Mouse (Mus musculus): ENCODE results near the gene Usp29. TPM values are rescaled to one million over a fixed set of nuclear protein-coding genes. Genes with fewer than 3 reads are reported as not detected.
"Not testable (repeated sequence)": the region's sequence is repeated elsewhere in the genome, so short reads cannot be mapped to it uniquely, and the experiment has no call there.

Gene Usp29
- polyA plus RNA-seq, 1 experiment from 2014 or later: 22.2 TPM

- H3K4me1 ChIP-seq (ENCODE audit: control insufficient read depth, insufficient read depth, low read length): no peaks in the 10 kb centered on the region
- no peak for DNase-seq (ENCODE audit: low spot score)
- WGBS: 64% methylated on average over 1 of the region's 1 CpGs
These were observed 147.8 kb downstream of the Usp29 start for GRCm38 (mm10) chr7:6878202-6878601.

DNA sequence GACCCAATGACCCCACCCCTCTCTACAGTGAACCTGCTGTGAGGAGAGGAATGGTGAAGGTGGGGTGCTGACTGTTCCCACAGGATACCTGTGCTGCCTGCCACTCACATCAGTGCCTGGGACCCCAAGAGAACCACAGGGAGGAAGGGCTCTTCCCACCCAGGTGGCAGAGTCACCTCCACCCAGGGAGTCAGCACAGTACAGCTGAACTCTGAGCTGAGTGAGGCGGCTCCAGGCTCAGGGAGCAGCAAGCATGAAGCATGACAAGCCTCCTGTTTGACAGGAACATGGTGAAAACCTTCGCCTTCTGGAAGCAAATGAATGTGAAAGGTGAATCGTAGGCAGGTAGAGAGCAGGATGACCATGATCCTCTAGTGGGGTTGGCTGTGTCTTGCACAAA is 148.5 kb downstream of the Usp29 start:
- not testable (repeated sequence) for H3K27me3 ChIP-seq (ENCODE audit: control insufficient read depth, insufficient read depth, low read length); H3K27ac ChIP-seq (replicated peaks; ENCODE audit: low read depth, low read length); DNase-seq (ENCODE audit: low spot score); ATAC-seq (ENCODE audit: insufficient number of reproducible peaks, low FRiP score, low TSS enrichment, low read depth); H3K9ac ChIP-seq (ENCODE audit: low read length); H3K4me3 ChIP-seq (ENCODE audit: low read depth, low read length); H3K36me3 ChIP-seq (ENCODE audit: control insufficient read depth, insufficient read depth, low read length); H3K9me3 ChIP-seq (ENCODE audit: control insufficient read depth, low read length); H3K4me2 ChIP-seq (ENCODE audit: low read depth, severe bottlenecking); H3K4me1 ChIP-seq (ENCODE audit: control insufficient read depth, insufficient read depth, low read length)
- 94% methylated on average over 3 of the region's 3 CpGs for WGBS

More at GRCm38 (mm10) chr7:6878202-6878601, 147.8 kb downstream of the Usp29 start:
- no peak overlapping the region for H3K27ac ChIP-seq (replicated peaks; ENCODE audit: low read depth, low read length)
- no peaks in the 10 kb centered on the region for H3K9me3 ChIP-seq (ENCODE audit: control insufficient read depth, low read length)
- no peaks in the 10 kb centered on the region for H3K36me3 ChIP-seq (ENCODE audit: control insufficient read depth, insufficient read depth, low read length)
- H3K9ac ChIP-seq (ENCODE audit: low read length): no peak overlapping the region
- no peak overlapping the region for H3K4me2 ChIP-seq (ENCODE audit: low read depth, severe bottlenecking)
- ATAC-seq (ENCODE audit: insufficient number of reproducible peaks, low FRiP score, low TSS enrichment, low read depth): no peak
- H3K4me3 ChIP-seq (ENCODE audit: low read depth, low read length): no peak overlapping the region
- no peaks in the 10 kb centered on the region for H3K27me3 ChIP-seq (ENCODE audit: control insufficient read depth, insufficient read depth, low read length)

- ATAC-seq (ENCODE audit: insufficient number of reproducible peaks, low FRiP score, low TSS enrichment, low read depth): no peak
- WGBS: 76% methylated on average over 11 of the region's 11 CpGs
These were observed 149.3 kb downstream of the Usp29 start for GRCm38 (mm10) chr7:6879512-6880164.

GRCm38 (mm10) chr7:6880918-6881317 is 150.5 kb downstream of the Usp29 start:
- H3K36me3 ChIP-seq (ENCODE audit: control insufficient read depth, insufficient read depth, low read length); DNase-seq (ENCODE audit: low spot score); H3K4me2 ChIP-seq (ENCODE audit: low read depth, severe bottlenecking); H3K4me3 ChIP-seq (ENCODE audit: low read depth, low read length); H3K9ac ChIP-seq (ENCODE audit: low read length); H3K4me1 ChIP-seq (ENCODE audit: control insufficient read depth, insufficient read depth, low read length); ATAC-seq (ENCODE audit: insufficient number of reproducible peaks, low FRiP score, low TSS enrichment, low read depth); H3K27me3 ChIP-seq (ENCODE audit: control insufficient read depth, insufficient read depth, low read length); H3K27ac ChIP-seq (replicated peaks; ENCODE audit: low read depth, low read length); H3K9me3 ChIP-seq (ENCODE audit: control insufficient read depth, low read length): not testable (repeated sequence)
- WGBS: 86% methylated on average over 1 of the region's 1 CpGs

More at GRCm38 (mm10) chr7:6879512-6880164, 149.3 kb downstream of the Usp29 start:
- H3K27me3 ChIP-seq (ENCODE audit: control insufficient read depth, insufficient read depth, low read length): no peaks in the 10 kb centered on the region
- H3K4me2 ChIP-seq (ENCODE audit: low read depth, severe bottlenecking): no peak overlapping the region
- H3K4me3 ChIP-seq (ENCODE audit: low read depth, low read length): no peak overlapping the region
- H3K9me3 ChIP-seq (ENCODE audit: control insufficient read depth, low read length): no peaks in the 10 kb centered on the region
- no peak overlapping the region for H3K9ac ChIP-seq (ENCODE audit: low read length)
- no peak for DNase-seq (ENCODE audit: low spot score)
- H3K4me1 ChIP-seq (ENCODE audit: control insufficient read depth, insufficient read depth, low read length): no peaks in the 10 kb centered on the region
- no peak overlapping the region for H3K27ac ChIP-seq (replicated peaks; ENCODE audit: low read depth, low read length)
- no peaks in the 10 kb centered on the region for H3K36me3 ChIP-seq (ENCODE audit: control insufficient read depth, insufficient read depth, low read length)

DNA sequence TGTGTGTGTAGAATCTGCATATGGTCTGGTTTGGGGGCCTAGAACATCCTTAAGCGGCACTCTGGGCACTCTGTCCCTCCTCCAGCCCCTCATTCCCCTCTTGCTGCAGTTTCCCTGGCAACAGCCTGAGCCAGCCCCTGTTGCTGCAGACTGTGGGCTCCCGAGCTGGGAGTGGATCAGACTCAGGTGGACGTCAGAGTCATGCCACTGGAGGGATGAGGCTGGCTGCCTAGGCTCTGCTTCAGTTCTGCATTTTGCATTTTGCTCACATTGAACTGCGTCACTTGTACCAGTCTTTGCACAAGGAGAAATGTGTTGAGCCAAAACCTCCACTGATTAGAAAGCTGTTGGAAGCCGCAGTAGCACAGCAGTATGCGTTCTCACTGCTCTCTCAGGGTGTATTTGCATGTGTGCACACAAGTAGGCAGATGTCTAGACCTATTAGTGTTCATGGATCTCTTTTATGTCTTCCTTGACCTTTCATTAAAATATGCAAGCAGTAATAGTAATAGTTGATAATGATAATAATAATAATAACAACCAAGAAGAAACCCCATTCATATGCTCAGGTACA is 151.2 kb downstream of the Usp29 start:
- Histone ChIP-seq H3K36me3 (ENCODE audit: control insufficient read depth, insufficient read depth, low read length) (no peaks in the 10 kb centered on the region), H3K9ac (ENCODE audit: low read length) (no peak overlapping the region), H3K27ac (replicated peaks; ENCODE audit: low read depth, low read length) (no peak overlapping the region), H3K4me2 (ENCODE audit: low read depth, severe bottlenecking) (no peak overlapping the region), H3K4me1 (ENCODE audit: control insufficient read depth, insufficient read depth, low read length) (no peaks in the 10 kb centered on the region), H3K9me3 (ENCODE audit: control insufficient read depth, low read length) (no peaks in the 10 kb centered on the region), H3K4me3 (ENCODE audit: low read depth, low read length) (no peak overlapping the region), H3K27me3 (ENCODE audit: control insufficient read depth, insufficient read depth, low read length) (no peaks in the 10 kb centered on the region)
- ATAC-seq (ENCODE audit: insufficient number of reproducible peaks, low FRiP score, low TSS enrichment, low read depth) (no peak), DNase-seq (ENCODE audit: low spot score) (no peak)
- WGBS: 47% methylated on average over 6 of the region's 6 CpGs

DNA sequence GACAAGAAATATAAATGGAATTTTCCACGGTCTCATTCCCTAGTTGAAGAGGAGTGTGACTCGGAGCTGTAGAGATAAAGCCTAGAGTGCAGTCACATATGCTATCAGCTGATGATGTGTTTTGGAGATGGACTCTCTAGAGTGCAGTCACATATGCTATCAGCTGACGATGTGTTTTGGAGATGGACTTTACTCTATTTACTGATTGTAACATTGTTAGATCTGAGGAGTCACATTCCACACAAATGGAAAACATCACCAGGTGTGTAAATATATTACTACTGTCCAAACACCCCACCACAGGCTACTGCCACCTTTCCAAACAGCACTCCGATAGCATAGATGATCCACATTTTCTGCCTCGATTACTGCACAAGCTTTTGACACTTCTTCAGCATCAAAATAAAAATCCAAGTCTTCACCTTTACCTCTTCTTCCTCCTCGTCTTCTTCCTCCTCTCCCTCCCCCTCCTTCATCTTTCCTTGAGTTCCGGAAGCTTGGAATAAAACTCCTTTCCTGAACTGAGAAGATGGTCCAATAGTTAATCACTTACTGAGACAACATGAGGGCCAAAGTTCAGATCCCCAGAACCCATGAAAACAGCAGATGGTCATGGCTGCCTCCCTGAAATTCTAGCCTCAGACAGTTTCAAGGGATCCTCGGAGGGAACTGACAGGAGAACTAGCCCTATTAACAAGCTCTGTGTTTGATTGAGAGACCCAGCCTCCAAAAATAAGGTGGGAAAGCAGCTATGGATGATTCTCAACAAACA is 153.2 kb downstream of the Usp29 start:
- DNase-seq (ENCODE audit: low spot score) (no peak), ATAC-seq (ENCODE audit: insufficient number of reproducible peaks, low FRiP score, low TSS enrichment, low read depth) (no peak)
- Histone ChIP-seq H3K4me3 (ENCODE audit: low read depth, low read length) (no peak overlapping the region), H3K27ac (replicated peaks; ENCODE audit: low read depth, low read length) (no peak overlapping the region), H3K36me3 (ENCODE audit: control insufficient read depth, insufficient read depth, low read length) (no peaks in the 10 kb centered on the region), H3K9ac (ENCODE audit: low read length) (no peak overlapping the region), H3K4me1 (ENCODE audit: control insufficient read depth, insufficient read depth, low read length) (no peaks in the 10 kb centered on the region), H3K9me3 (ENCODE audit: control insufficient read depth, low read length) (no peaks in the 10 kb centered on the region), H3K4me2 (ENCODE audit: low read depth, severe bottlenecking) (no peak overlapping the region), H3K27me3 (ENCODE audit: control insufficient read depth, insufficient read depth, low read length) (no peaks in the 10 kb centered on the region)
- 89% methylated on average over 8 of the region's 8 CpGs for WGBS

DNA sequence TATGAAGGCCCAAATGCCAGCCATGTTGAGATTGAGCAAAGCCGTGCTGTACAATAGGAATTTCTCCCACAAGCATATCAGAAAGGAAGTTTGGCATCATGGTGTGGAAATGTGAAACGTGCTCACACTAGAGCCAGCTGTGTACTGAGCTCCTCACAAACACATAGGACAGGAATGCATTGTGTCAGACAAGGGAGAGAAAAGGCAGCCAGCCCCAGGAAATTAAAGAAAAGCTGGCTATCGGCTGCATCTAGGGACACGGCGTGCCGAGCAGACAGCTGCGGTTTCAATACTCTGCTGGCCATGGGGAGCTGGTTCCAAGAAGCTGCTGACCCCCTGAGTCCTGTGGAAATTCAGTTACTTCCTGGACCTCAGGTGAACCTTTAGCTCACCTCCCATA is 155.0 kb downstream of the Usp29 start:
- Histone ChIP-seq H3K27me3 (ENCODE audit: control insufficient read depth, insufficient read depth, low read length) (no peaks in the 10 kb centered on the region), H3K4me2 (ENCODE audit: low read depth, severe bottlenecking) (no peak overlapping the region), H3K4me1 (ENCODE audit: control insufficient read depth, insufficient read depth, low read length) (no peaks in the 10 kb centered on the region), H3K27ac (replicated peaks; ENCODE audit: low read depth, low read length) (no peak overlapping the region), H3K9ac (ENCODE audit: low read length) (no peak overlapping the region), H3K4me3 (ENCODE audit: low read depth, low read length) (no peak overlapping the region), H3K36me3 (ENCODE audit: control insufficient read depth, insufficient read depth, low read length) (no peaks in the 10 kb centered on the region), H3K9me3 (ENCODE audit: control insufficient read depth, low read length) (no peaks in the 10 kb centered on the region)
- DNase-seq (ENCODE audit: low spot score) (no peak), ATAC-seq (ENCODE audit: insufficient number of reproducible peaks, low FRiP score, low TSS enrichment, low read depth) (no peak)
- 85% methylated on average over 7 of the region's 7 CpGs for WGBS

- WGBS: 94% methylated on average over 1 of the region's 1 CpGs
- H3K9ac ChIP-seq (ENCODE audit: low read length): no peak overlapping the region
- no peak for ATAC-seq (ENCODE audit: insufficient number of reproducible peaks, low FRiP score, low TSS enrichment, low read depth)
These were observed 156.5 kb downstream of the Usp29 start for GRCm38 (mm10) chr7:6886896-6887295.

More at GRCm38 (mm10) chr7:6886896-6887295, 156.5 kb downstream of the Usp29 start:
- DNase-seq (ENCODE audit: low spot score): no peak
- no peak overlapping the region for H3K4me3 ChIP-seq (ENCODE audit: low read depth, low read length)
- H3K36me3 ChIP-seq (ENCODE audit: control insufficient read depth, insufficient read depth, low read length): no peaks in the 10 kb centered on the region
- H3K4me1 ChIP-seq (ENCODE audit: control insufficient read depth, insufficient read depth, low read length): no peaks in the 10 kb centered on the region
- no peak overlapping the region for H3K4me2 ChIP-seq (ENCODE audit: low read depth, severe bottlenecking)
- H3K27ac ChIP-seq (replicated peaks; ENCODE audit: low read depth, low read length): no peak overlapping the region
- no peaks in the 10 kb centered on the region for H3K27me3 ChIP-seq (ENCODE audit: control insufficient read depth, insufficient read depth, low read length)
- H3K9me3 ChIP-seq (ENCODE audit: control insufficient read depth, low read length): no peaks in the 10 kb centered on the region

Measured in limb, embryonic 11.5 days (tissue).